Mouse (Mus musculus) layer of hippocampus, adult 2 months (tissue): Measurements from ENCODE around the gene Dnase1. TPM values are rescaled to one million over a fixed set of nuclear protein-coding genes. Genes with fewer than 3 reads are reported as not detected.
"Not testable (repeated sequence)": the region's sequence is repeated elsewhere in the genome, so short reads cannot be mapped to it uniquely, and the experiment has no call there.

Experiments
- DNase-seq, 2 experiments: peaks; one replicate each; pipeline ENCODE4 v3.0.0; 2022; ENCODE audit warnings: low spot score in 2 of 2
- H3K27ac ChIP-seq: fragments of 200-600 bp; 2 replicates; pipeline ENCODE4 v1.8.1; 2022
- H3K4me3 ChIP-seq: fragments of 200-600 bp; 2 replicates; pipeline ENCODE4 v1.8.1; 2022; ENCODE audit warnings: mild to moderate bottlenecking
- CTCF ChIP-seq: fragments of 200-600 bp; conservative IDR thresholded peaks from 2 replicates; pipeline ENCODE4 v1.8.1; 2022; ENCODE audit warnings: antibody characterized with exemption, mild to moderate bottlenecking, moderate library complexity
- long read RNA-seq, 2 experiments: library from polyadenylated mRNA; stranded (forward); transcript quantifications; one replicate each; pipeline ENCODE4 v2.0.0; 2021; ENCODE audit warnings: borderline mapping rate in 2 of 2
- total RNA-seq, 2 experiments: library from RNA; stranded (reverse); gene quantifications; 2 replicates each; pipeline ENCODE4 v1.2.3; 2021

The Dnase1 gene
- not detected for total RNA-seq
- long read RNA-seq, experiment 1, result 0 reads
- long read RNA-seq, experiment 2, partial matches to known transcripts, result 0 of 1 reads
- long read RNA-seq, experiment 2, other reads (novel, unspliced or antisense), result 1 of 1 reads

DNA sequence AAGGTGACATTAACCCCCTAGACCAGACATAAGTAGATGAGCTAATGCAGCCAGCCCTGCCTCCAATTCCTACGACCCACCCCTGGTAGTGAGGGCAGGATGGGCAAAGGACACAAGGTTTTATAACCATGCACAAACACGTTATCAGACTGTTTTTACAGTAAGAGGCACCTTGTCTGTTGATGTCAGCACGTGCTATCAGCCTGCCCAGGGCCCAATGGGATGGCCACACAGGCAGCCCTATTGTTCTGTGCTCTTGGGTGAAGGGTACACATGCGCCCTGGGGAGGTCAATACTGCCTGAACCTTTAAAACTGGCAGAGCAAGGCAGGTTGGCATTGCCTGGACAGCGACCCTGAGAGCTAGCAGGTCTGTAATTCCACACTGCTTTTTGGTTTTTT, at the start of gene Dnase1:
Gene Dnase1, plus strand, starts transcription at position 136 of the 400 bp plus-strand sequence.
- no peak for DNase-seq
- TF ChIP-seq CTCF, result no peak
- Histone ChIP-seq H3K27ac (no peak within 1 kb of the TSS), H3K4me3 (no peak within 1 kb of the TSS)

DNA sequence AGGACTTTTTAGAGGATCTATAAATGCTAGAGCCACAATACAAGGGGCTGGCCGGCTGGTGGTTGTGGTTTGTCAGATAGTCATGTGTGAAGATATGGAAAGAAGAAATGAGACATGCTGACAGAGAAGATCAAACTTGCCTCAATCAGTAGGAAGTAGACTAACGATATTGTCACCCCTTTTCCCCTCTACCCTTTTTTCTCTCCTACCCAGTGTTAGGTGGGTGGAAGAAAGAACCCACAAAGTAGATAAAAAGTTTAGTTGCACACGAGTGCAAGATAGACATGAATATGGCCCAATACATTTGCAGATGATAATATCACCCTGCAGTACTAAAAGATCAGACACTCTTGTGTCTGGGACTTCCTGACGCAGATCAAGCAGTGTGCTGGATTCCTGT, 48.3 kb upstream of the Dnase1 start:
- DNase-seq, result no peak
- no peak overlapping the region for H3K4me3 ChIP-seq
- no peak overlapping the region for H3K27ac ChIP-seq
- TF ChIP-seq CTCF, result no peak

DNA sequence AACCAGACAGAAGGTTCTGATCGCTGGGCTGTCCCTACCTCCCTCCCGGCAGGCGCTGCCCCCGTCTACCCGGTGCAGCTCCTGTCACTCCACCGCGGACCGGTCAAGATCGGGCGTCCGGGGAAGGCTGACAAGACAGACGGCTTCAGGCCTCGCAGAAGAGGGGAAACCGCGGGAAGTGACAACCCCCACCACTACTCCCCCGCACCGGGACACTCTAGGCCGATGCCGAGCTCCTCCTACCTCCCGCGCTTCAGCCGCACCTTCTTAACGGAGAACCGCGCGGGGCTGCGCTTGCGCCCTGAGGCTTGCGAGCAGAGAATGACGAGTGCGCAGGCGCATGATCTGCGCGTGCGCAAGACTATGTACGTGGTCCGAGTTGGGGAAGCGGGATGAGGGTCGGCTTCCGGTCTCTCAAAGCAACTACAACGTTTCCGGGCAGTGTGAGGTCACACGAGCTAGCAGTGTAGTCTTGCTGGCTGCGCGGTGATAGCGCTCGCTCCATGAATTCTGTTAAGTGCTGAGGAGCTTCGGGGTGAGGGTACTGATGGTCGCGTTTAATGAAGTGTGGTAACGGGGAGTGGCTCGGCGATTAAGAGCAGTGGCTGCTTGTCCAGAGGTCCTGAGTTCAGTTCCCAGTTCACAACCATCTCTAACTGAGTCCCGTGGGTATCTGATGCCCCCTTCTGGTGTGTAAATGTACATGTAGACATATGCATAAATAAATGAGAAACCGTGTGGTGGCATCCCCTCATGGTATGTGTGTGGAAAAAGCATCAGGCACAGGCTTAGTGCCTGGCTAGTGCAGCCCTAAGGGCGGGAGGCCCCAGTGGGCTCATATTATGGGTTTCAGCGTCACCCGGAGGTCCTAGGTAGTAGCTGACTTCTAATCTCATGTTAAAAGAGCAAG, 33.0 kb upstream of the Dnase1 start, which contains the start of gene Slx4:
Gene Slx4, minus strand, starts transcription at position 282 of the 910 bp plus-strand sequence.
- peak; percentile 69 for TF ChIP-seq CTCF
- peak; percentile 94 to 96 for DNase-seq
- H3K27ac ChIP-seq, result peak within 1 kb of the TSS; percentile 86
- H3K4me3 ChIP-seq, result peak within 1 kb of the TSS; percentile 82

DNA sequence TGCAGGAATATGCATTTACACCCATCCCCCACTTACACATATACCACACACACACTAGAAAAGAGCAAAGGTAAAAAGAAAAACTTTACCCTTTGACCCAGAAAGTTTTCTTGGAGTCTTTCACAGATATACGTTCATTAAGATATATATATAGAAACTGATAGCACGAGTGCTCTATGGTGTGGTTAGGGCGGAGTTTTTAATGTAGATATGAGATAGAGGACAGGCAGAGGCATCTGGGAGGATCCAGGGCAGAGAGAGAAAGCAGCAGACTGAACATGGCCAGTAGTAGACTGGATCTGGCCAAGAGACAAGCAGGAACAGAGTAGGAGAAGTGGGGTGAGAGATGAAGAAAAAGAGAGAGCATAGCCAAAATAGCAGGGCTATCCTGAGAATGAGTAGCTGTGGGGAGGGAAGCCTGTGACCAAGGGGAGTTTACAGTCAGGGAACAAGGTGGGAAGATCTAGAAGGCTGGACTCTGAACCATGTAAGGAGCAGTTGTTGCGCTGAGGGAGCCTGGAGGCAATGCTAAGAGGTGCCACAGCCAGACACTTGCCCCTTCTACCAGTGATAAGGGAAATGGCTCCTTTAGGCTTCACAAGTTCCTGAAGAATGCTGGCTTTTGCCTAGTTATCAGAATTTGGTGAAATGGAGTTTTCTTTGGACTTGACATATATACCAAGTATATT, 23.7 kb upstream of the Dnase1 start:
- no peak for DNase-seq
- Histone ChIP-seq H3K4me3 (no peak overlapping the region), H3K27ac (no peak overlapping the region)
- no peak for TF ChIP-seq CTCF

DNA sequence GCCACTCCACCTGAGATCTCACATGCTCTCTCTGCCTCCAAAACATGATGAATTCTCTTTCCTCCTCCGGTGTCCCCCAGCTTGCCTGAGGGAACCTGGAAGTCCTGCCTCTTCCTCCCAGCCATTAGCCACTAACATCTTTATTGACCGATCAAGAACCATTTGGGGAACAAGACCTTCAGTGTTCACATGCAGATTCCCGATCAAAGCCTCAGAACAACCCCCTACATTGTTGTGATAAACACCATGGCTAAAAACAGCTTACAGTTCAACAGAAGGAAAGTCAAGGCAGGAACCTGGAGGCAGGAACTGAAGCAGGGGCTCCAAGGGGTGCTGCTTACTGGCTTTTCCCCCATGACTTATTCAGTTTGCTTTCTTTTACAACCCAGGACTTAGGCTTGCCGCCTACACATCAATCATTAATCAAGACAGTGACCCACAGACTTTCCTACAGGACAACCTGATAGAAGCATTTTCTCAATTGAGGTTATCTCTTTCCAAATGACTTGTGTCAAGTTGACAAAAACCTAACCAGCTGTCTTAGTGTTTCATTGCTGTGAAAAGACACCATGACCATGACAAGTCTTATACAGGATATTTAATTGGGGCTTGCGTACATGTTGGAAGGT, 22.6 kb upstream of the Dnase1 start:
- TF ChIP-seq CTCF, result no peak
- Histone ChIP-seq H3K27ac (no peak overlapping the region), H3K4me3 (no peak overlapping the region)
- no peak for DNase-seq

DNA sequence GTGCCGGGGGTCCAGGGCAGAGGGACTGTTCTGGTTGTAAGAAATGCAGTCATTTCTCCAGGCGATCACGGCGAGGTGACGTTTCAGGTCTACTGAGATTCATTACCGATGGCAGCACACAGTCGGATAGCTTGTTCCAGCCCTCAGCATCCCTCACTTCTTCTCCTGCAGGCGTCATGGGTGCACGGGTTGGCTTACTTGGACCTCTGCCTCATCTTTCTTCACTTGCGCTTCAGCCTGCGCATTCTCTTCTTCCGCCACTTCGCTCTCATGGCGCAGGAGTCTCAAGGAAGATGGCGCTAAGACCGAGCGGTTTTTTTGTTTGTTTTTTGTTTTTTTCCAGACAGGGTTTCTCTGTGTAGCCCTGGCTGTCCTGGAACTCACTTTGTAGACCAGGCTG, 20.0 kb upstream of the Dnase1 start:
- not testable (repeated sequence) for H3K27ac ChIP-seq, DNase-seq, H3K4me3 ChIP-seq

DNA sequence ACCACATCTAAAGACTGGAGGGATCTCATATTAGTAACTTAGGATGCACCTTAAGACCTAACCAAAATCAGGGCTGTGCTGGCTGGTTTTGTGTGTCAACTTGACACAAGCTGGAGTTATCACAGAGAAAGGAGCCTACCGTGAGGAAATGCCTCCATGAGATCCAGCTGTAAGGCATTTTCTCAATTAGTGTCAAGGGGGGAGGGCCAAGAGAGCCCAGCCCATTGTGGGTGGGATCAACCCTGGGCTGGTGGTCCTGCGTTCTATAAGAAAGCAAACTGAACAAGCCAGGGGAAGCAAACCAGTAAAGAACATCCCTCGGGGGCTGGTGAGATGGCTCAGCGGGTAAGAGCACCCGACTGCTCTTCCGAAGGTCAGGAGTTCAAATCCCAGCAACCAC, 19.3 kb upstream of the Dnase1 start:
- DNase-seq, H3K27ac ChIP-seq, H3K4me3 ChIP-seq: not testable (repeated sequence)

DNA sequence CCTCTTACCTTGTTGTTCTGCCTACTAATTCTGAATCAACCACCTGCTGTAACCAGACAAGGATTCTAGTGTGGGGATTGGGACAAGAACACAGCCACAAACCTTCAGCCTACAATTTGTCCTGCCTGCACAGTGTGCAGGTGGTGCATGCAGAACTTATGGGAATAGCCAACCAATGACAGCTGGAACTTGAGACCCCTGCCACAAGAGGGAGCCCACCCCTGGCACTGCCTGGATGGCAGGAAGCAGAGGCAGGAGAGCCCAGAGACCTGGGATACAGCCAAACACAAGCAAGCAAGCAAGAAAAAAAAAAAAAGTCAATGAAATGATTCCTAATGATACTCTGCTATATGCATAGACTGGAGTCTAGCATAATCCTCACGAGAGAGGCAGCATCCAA, 15.5 kb upstream of the Dnase1 start:
- no peak for TF ChIP-seq CTCF
- no peak for DNase-seq
- H3K27ac ChIP-seq, result no peak overlapping the region
- no peak overlapping the region for H3K4me3 ChIP-seq

DNA sequence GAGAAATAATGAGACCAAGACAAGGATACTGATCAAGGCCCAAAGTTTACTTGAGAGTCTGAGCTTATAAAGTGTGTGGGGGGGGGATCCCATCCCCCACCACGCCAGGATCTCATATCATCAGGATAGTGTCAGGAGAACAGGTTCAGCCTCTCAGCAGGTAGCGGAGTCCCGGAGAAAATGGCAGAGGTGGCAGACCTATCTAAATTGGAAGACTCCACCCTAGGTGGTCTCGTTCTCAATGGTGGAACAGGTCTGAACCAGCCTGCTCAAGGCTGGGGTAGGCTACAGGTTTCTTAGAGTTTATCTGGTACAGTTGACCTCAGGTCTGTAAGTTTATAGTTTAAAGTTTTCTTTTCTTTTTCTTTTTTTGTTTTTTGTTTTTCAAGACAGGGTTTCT, 14.0 kb upstream of the Dnase1 start:
- no peak overlapping the region for H3K4me3 ChIP-seq
- TF ChIP-seq CTCF, result no peak
- no peak for DNase-seq
- no peak overlapping the region for H3K27ac ChIP-seq

DNA sequence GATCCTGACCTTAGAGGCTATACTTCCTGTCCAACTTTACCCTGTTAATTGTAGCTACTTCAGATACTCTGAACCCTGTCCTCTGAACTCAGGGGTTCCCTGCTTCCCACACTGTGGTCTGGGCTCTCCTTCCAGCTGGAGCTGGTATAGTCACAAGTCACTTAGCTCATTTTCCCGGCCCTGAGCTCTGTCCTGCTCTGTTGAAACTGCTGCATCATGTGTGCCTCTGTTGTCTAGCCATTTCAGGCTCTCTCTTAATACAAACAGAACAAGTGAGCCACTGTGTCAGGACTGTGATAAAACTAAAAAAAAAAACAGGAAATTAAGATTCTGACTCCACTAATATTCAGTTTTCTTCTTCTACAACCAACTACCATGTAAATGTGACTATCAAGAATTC, 10.1 kb upstream of the Dnase1 start:
- TF ChIP-seq CTCF, result no peak
- no peak for DNase-seq
- H3K27ac ChIP-seq, result no peak overlapping the region
- H3K4me3 ChIP-seq, result no peak overlapping the region

DNA sequence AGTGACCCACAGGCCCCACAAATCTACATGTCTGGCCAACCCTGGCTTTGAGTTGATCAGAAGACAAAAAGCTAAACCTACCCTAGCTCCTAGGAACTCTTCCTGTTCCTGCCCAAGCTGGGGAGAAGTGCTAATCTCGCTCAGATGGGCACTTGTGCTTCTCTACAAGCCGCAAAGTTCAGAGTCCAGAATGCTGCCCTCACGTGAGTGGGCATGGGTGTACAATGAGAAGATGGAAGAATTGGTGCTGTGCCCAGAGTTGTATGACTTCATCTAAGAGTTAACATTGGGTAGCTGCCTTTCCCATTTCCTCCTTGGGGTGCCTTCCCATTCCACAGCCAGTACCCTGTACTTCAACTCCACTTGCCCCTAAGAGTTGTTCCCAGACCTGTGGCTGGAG, 9.5 kb upstream of the Dnase1 start:
- H3K27ac ChIP-seq, result no peak overlapping the region
- no peak for TF ChIP-seq CTCF
- DNase-seq, result no peak

DNA sequence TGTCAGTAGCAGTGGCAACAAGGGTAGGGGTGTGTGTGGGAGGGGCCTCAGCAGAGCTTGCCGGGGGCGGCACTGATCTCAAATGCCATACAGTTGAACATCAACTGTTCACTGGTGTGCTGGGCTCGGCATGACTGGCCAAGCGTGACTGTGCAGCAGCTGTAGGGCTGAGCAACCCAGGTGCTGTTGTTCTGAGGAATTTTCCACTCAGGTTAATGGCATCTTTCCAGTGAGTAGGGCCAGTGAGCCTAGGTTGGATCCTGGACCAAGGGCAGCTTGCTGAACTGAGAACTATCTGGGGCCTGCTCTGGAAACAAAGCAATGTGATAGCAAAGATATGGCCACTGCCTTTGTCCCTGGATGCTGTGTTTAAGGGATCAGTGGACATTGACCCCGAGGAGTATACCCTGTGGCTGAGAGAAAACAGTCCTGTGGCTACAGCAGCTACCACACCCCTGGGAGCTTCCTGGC, 7.3 kb upstream of the Dnase1 start:
- Histone ChIP-seq H3K27ac (no peak overlapping the region), H3K4me3 (no peak overlapping the region)
- no peak for DNase-seq
- no peak for TF ChIP-seq CTCF

More for the DNA sequence above, 9.5 kb upstream of the Dnase1 start:
- no peak overlapping the region for H3K4me3 ChIP-seq

DNA sequence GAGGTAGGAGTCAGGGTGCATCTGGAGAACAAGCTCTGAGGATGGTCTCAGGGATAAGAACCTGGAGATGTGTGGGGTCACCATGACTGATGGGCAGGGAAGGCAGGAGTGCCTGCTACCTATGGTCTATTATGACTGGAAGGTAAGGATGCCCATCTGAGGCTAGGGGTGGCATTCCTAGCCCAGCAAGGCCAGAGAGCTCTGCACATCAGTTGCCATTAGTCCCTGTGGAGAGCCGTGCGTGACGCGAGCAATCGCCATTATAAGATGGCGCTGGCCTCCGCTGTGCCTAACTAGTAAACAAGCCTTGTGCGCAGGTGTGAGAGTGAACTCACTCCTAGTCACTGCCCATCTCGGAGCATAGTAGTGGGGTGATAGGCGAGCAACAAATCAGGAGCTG, 6.2 kb upstream of the Dnase1 start:
- no peak overlapping the region for H3K4me3 ChIP-seq
- no peak for DNase-seq
- H3K27ac ChIP-seq, result no peak overlapping the region
- no peak for TF ChIP-seq CTCF
